Mouse (Mus musculus) ES-E14 (cell line): ENCODE results near the gene Fancc. TPM values are rescaled to one million over a fixed set of nuclear protein-coding genes. Genes with fewer than 3 reads are reported as not detected.

ENCODE experiments used
- DNase-seq: peaks from one replicate; pipeline ENCODE4 v3.0.0-alpha.2; 2013; ENCODE audit warnings: low read depth, low spot score
- H3K27ac ChIP-seq: 2 replicates; pipeline ENCODE4 v1.5.1; 2012; ENCODE audit warnings: low read depth, mild to moderate bottlenecking, low read length, moderate library complexity, mixed read lengths; ENCODE audit not compliant: poor library complexity, insufficient read depth, severe bottlenecking
- H3K36me3 ChIP-seq: 2 replicates; pipeline ENCODE4 v1.6.1; 2012; ENCODE audit warnings: mild to moderate bottlenecking, low read length, moderate library complexity, mixed read lengths; ENCODE audit not compliant: control insufficient read depth, poor library complexity, insufficient read depth, severe bottlenecking
- H3K4me1 ChIP-seq, 2 experiments: fragments of 150-350 bp in 1 of 2; sonication (generic) in 1 of 2; 2 replicates each; pipeline ENCODE4 v1.6.1; 2012; ENCODE audit warnings: low read length in 2 of 2, mild to moderate bottlenecking in 1 of 2, mixed read lengths in 1 of 2; ENCODE audit not compliant: control insufficient read depth in 2 of 2, insufficient read depth in 2 of 2, poor library complexity in 1 of 2
- H3K4me3 ChIP-seq, 2 experiments: fragments of 150-350 bp in 1 of 2; sonication (generic) in 1 of 2; 2 replicates each; pipeline ENCODE4 v1.5.1; 2012; ENCODE audit warnings: low read length in 2 of 2, low read depth in 1 of 2, mild to moderate bottlenecking in 1 of 2, mixed read lengths in 1 of 2; ENCODE audit not compliant: insufficient read depth in 1 of 2, poor library complexity in 1 of 2, severe bottlenecking in 1 of 2
- H3K9ac ChIP-seq: 2 replicates; pipeline ENCODE4 v1.6.1; 2012; ENCODE audit warnings: low read depth, mild to moderate bottlenecking, low read length, mixed read lengths; ENCODE audit not compliant: poor library complexity, insufficient read depth, severe bottlenecking
- H3K9me3 ChIP-seq: fragments of 150-350 bp; sonication (generic); 2 replicates; pipeline ENCODE4 v1.6.1; 2012; ENCODE audit warnings: low read depth, mild to moderate bottlenecking, low read length; ENCODE audit not compliant: control insufficient read depth, insufficient read depth
- CHD2 ChIP-seq: IDR thresholded peaks from 2 replicates; pipeline ENCODE4 v1.6.1; 2014; ENCODE audit warnings: mild to moderate bottlenecking, low read depth, low read length, inconsistent platforms
- HCFC1 ChIP-seq: IDR thresholded peaks from 2 replicates; pipeline ENCODE4 v1.6.1; 2012; ENCODE audit warnings: low read length, inconsistent platforms, borderline replicate concordance; ENCODE audit not compliant: insufficient read depth
- MAFK ChIP-seq: IDR thresholded peaks from 2 replicates; pipeline ENCODE4 v1.6.1; 2014; ENCODE audit warnings: mild to moderate bottlenecking, low read depth, low read length, inconsistent platforms; ENCODE audit not compliant: insufficient read depth
- ZC3H11A ChIP-seq: IDR thresholded peaks from 2 replicates; pipeline ENCODE4 v1.6.1; 2012; ENCODE audit warnings: low read depth, mild to moderate bottlenecking, inconsistent platforms, low read length, borderline replicate concordance
- ZNF384 ChIP-seq: IDR thresholded peaks from 2 replicates; pipeline ENCODE4 v1.6.1; 2012; ENCODE audit warnings: low read depth, low read length, inconsistent platforms
- in situ Hi-C, 2 experiments: fragments of 600-800 bp; cut with MboI; formaldehyde crosslinking; loops; one replicate each; pipeline ENCODE4 v1.15.1; 2025; ENCODE audit warnings: low sequenced_read_pairs in 2 of 2, inconsistent platforms in 1 of 2; ENCODE audit not compliant: unreplicated experiment in 2 of 2
- total RNA-seq: library from RNA; depleted of rRNA; stranded (reverse); fragments of 300-350 nt; gene quantifications from 2 replicates; pipeline ENCODE4 v1.2.3, GENCODE M21; 2012

The Fancc gene
- total RNA-seq, 1 experiment = 9.4 TPM

GRCm38 (mm10) chr13:63304124-63304792, 192.8 kb downstream of the Fancc start:
- Histone ChIP-seq H3K4me1 (peaks cover 7 to 23% of the 10 kb centered on the region in 2 experiments; a peak in 1 of 4 replicates), H3K36me3 (peaks cover 44% of the 10 kb centered on the region), H3K27ac (no peak overlapping the region), H3K9ac (no peak overlapping the region), H3K9me3 (no peaks in the 10 kb centered on the region), H3K4me3 (no peak overlapping the region)
- in situ Hi-C loops = no loop called here
- no peak for DNase-seq
- TF ChIP-seq ZNF384 = no peak
- TF ChIP-seq ZC3H11A = no peak
- no peak for TF ChIP-seq HCFC1
- no peak for TF ChIP-seq MAFK
- TF ChIP-seq CHD2 = no peak

GRCm38 (mm10) chr13:63302381-63302780, 194.7 kb downstream of the Fancc start:
- DNase-seq = no peak
- no peak overlapping the region for H3K9ac ChIP-seq
- H3K4me3 ChIP-seq = no peak overlapping the region
- no peak overlapping the region for H3K27ac ChIP-seq
- H3K4me1 ChIP-seq = peaks cover 7 to 26% of the 10 kb centered on the region in 2 experiments; a peak in 1 of 4 replicates
- H3K9me3 ChIP-seq = no peaks in the 10 kb centered on the region
- in situ Hi-C loops = no loop called here
- TF ChIP-seq ZC3H11A (no peak), MAFK (no peak), ZNF384 (no peak)
- peaks cover 60% of the 10 kb centered on the region for H3K36me3 ChIP-seq

GRCm38 (mm10) chr13:63301764-63302209, 195.3 kb downstream of the Fancc start:
- TF ChIP-seq MAFK (no peak), HCFC1 (no peak), ZNF384 (no peak), CHD2 (no peak), ZC3H11A (no peak)
- H3K4me3 ChIP-seq = no peak overlapping the region
- no peak for DNase-seq
- peaks cover 66% of the 10 kb centered on the region for H3K36me3 ChIP-seq
- no peaks in the 10 kb centered on the region for H3K9me3 ChIP-seq
- in situ Hi-C loops = no loop called here
- H3K4me1 ChIP-seq = peaks cover 7 to 24% of the 10 kb centered on the region in 2 experiments; a peak in 1 of 4 replicates
- no peak overlapping the region for H3K27ac ChIP-seq
- H3K9ac ChIP-seq = no peak overlapping the region

GRCm38 (mm10) chr13:63300929-63301328, 196.1 kb downstream of the Fancc start:
- no peak for DNase-seq
- no peak overlapping the region for H3K9ac ChIP-seq
- peaks cover 9 to 29% of the 10 kb centered on the region in 2 experiments; a peak in 2 of 4 replicates for H3K4me1 ChIP-seq
- H3K4me3 ChIP-seq = no peak overlapping the region
- no peak for TF ChIP-seq ZNF384
- TF ChIP-seq ZC3H11A = no peak
- TF ChIP-seq HCFC1 = no peak
- TF ChIP-seq MAFK = no peak
- TF ChIP-seq CHD2 = no peak
- no peak overlapping the region for H3K27ac ChIP-seq
- no peaks in the 10 kb centered on the region for H3K9me3 ChIP-seq
- H3K36me3 ChIP-seq = peaks cover 74% of the 10 kb centered on the region
- in situ Hi-C loops = no loop called here

- H3K9ac ChIP-seq = no peak overlapping the region
- no peaks in the 10 kb centered on the region for H3K9me3 ChIP-seq
- no peak for TF ChIP-seq ZC3H11A
- TF ChIP-seq ZNF384 = no peak
- no peak for TF ChIP-seq MAFK
- TF ChIP-seq HCFC1 = no peak
- no peak for TF ChIP-seq CHD2
- peaks cover 9 to 36% of the 10 kb centered on the region in 2 experiments; a peak in 3 of 4 replicates for H3K4me1 ChIP-seq
- H3K27ac ChIP-seq = no peak overlapping the region
- DNase-seq = no peak
- in situ Hi-C loops = no loop called here
- H3K4me3 ChIP-seq = no peak overlapping the region
- peaks cover 71% of the 10 kb centered on the region for H3K36me3 ChIP-seq
These were observed 198.1 kb downstream of the Fancc start for GRCm38 (mm10) chr13:63298931-63299330.
